Mouse (Mus musculus) bone marrow, adult 2 months (tissue): ENCODE data around the gene Gm11437.

Experiments
- CTCF ChIP-seq: fragments of 200-500 bp; IDR thresholded peaks from 2 replicates; pipeline ENCODE4 v1.5.1; 2011; ENCODE audit warnings: low read length, control low read depth; ENCODE audit not compliant: control insufficient read depth, insufficient read depth
- POLR2A ChIP-seq: fragments of 200-500 bp; IDR thresholded peaks from 2 replicates; pipeline ENCODE4 v1.6.1; 2011; ENCODE audit warnings: low read depth, mild to moderate bottlenecking, control low read depth, low read length, borderline replicate concordance; ENCODE audit not compliant: control insufficient read depth

- TF ChIP-seq POLR2A (no peak), CTCF (no peak)
These were observed 23.4 kb upstream of the Gm11437 start for GRCm38 (mm10) chr11:84190581-84191233.
